Mouse (Mus musculus): Measurements from ENCODE around the gene Neurl3.

The Neurl3 gene

DNA sequence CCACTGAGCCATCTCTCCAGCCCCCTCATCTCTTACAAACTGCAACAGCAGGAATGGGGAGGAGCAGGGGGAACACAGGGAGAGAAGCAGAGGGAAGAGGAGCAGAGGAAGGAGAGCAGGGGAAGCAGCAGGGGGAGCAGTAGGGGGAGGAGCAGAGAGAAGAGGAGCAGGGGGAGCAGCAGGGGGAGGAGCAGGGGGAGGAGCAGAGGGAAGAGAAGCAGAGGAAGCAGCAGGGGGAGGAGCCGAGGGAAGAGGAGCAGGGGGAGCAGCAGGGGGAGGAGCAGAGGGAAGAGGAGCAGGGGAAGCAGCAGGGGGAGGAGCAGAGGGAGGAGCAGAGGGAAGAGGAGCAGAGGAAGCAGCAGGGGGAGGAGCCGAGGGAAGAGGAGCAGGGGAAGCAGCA lies 15.8 kb downstream of the Neurl3 start:
- no peak for DNase-seq (ENCODE audit: low spot score in 2 of 2)

- DNase-seq (ENCODE audit: low spot score in 2 of 2) = no peak
Observed at GRCm38 (mm10) chr1:36257276-36257675, 17.2 kb downstream of the Neurl3 start.

DNA sequence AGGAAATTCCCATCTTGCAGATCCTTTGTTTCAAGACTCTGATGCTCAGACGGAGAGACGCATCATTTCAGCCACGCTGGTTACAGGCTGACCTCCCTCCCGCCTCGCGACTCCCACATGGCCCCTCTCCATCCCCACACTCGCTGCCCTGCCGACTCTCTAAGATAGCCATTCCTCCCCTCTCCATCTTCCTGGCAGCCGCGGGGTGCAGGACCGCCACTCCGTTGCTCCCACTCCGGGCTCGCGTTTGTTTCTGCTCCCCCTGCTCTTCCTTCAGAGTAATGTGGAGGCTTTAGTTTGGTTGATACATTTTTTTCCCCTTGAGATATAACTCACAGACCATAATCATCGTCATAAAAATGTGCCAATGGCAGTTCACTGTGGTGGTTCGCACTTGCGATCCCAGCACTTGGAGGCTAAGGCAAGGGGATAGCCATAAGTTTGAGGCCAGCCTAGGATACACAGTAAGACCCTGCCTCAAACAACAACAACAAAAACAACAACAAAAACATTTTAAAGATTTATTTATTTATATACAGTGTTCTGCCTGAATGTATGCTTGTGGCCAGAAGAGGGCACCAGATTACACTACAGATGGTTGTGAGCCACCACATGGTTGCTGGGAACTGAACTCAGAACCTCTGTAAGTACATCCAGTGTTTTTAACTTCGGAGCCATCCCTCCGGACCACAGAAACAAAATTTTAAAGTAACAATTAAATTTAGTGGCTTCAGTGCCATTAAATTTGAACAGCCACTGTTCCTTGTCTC lies 18.4 kb downstream of the Neurl3 start:
- no peak for DNase-seq (ENCODE audit: low spot score in 2 of 2)

GRCm38 (mm10) chr1:36254635-36255360 lies 19.7 kb downstream of the Neurl3 start:
- peak in 1 of 2 experiments; percentile 40 for DNase-seq (ENCODE audit: low spot score in 2 of 2)

GRCm38 (mm10) chr1:36252791-36253190 lies 21.7 kb downstream of the Neurl3 start:
- DNase-seq (ENCODE audit: low spot score in 2 of 2) = peak; percentile 80 to 88

- DNase-seq (ENCODE audit: low spot score in 2 of 2) = no peak
Observed at GRCm38 (mm10) chr1:36251426-36251825, 23.1 kb downstream of the Neurl3 start.

DNA sequence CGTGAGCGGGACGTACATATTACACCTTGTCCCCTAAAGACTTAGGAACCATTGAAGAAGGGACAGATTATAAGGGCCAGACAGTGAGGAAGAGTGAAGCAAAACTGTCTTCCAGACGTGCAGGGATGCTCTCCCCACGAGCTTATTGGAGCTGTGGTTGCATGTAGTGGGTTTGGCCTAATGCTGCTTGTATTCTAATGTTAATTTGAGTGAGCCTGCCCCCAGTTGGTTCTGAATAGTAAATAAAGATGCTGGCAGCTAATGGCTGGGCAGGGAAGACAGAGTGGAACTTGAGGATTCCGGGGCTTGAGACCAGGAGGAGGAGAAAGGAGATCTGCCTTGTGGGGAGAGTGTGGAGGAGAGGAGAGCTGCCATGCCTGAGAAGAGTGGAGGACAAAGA lies 27.8 kb downstream of the Neurl3 start:
- DNase-seq (ENCODE audit: low spot score in 2 of 2) = no peak

DNA sequence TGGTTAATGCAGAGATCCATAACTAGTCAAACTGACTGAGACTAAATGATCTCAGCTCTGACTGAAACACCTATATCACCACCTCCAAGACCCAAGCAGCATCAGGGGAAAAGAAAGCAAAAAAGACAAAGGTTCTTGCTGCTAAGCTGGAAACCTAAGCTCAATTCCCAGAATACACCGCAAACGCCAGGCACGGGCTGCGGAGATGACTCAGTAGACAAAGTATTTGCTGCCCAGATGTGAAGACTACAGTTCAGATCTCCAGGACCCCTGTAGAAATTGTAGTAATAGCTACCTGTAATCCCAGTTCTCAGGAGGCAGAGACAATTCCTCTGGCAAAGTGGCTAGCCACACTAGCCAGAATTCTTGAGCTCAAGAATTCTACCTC lies 29.7 kb downstream of the Neurl3 start:
- no peak for DNase-seq (ENCODE audit: low spot score in 2 of 2)

GRCm38 (mm10) chr1:36244058-36244827 lies 30.2 kb downstream of the Neurl3 start, which contains the start of gene Uggt1:
Gene Uggt1 (minus strand): TSS chr1:36244720.
- DNase-seq (ENCODE audit: low spot score in 2 of 2) = peak; percentile 96 to 97

GRCm38 (mm10) chr1:36243447-36244057 lies 30.9 kb downstream of the Neurl3 start:
- no peak for DNase-seq (ENCODE audit: low spot score in 2 of 2)

GRCm38 (mm10) chr1:36241903-36242429 lies 32.5 kb downstream of the Neurl3 start:
- no peak for DNase-seq (ENCODE audit: low spot score in 2 of 2)

GRCm38 (mm10) chr1:36240176-36240575 lies 34.3 kb downstream of the Neurl3 start:
- DNase-seq (ENCODE audit: low spot score in 2 of 2) = no peak

DNA sequence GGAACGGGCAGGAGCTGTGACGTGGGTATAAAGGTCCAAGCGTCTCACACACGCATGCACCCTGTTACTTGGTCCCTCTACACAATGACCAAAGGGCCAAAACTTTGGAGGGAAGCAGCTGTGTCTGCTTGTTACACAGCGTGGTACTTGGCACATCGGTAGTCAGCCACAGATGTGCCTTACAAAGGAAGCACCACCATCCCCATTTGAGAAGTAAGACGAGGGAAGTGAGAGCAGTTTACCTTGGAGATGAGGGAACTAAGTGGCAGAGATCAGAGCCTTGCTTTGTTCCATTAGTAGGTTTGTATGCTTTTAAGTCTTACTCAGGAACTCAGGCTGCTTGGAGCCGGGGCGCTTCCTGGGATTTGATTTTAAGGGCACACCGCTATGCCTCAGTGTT lies 35.1 kb downstream of the Neurl3 start:
- DNase-seq (ENCODE audit: low spot score in 2 of 2) = no peak

GRCm38 (mm10) chr1:36235855-36236254 lies 38.6 kb downstream of the Neurl3 start:
- DNase-seq (ENCODE audit: low spot score in 2 of 2) = no peak

DNA sequence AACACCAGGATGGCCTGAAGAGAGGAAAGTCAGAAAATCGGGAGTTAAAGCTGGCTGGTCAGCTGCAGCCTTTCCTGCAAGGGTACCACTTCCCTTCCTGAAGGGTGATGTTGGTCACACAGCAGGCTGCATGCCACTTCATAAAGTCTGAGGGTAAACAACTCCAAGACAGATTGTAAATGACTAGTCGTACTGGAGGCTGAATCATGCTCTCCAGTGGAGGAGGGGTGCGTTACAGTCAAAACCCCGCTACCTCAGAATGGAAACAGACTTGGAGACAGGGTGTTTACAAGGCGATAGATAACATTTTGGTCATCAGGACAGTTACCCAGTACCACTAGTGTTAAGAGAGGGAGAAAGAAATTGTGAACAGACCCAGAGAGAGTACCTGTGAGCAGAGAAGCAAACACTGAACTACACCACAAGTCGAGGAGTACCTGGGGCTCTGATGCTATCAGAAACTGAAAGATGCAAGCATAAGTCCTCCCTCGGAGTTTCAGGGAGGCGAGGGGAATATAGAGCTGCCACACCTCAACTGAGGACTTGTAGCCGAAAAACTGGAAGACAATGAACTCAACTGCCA lies 39.3 kb downstream of the Neurl3 start:
- DNase-seq (ENCODE audit: low spot score in 2 of 2) = no peak

DNA sequence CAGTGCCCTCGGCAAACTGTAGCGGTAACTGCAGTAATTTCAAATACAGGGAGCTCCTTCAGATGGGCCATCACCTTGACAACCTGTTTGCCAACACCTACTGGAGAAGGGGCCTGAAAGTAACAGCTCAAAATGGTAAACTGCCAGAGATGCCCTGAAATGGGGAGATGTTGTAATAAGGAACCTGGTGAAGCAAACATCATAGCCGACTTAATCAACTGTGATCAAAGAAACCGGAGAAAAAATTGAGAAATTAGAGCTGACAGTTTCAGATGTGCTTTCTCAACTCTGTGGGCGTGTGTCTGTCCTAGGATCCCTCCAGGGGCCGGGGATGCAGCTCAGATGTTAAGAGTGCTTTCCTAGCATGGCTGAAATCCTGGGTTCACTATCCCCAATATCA lies 41.3 kb downstream of the Neurl3 start:
- no peak for DNase-seq (ENCODE audit: low spot score in 2 of 2)

DNA sequence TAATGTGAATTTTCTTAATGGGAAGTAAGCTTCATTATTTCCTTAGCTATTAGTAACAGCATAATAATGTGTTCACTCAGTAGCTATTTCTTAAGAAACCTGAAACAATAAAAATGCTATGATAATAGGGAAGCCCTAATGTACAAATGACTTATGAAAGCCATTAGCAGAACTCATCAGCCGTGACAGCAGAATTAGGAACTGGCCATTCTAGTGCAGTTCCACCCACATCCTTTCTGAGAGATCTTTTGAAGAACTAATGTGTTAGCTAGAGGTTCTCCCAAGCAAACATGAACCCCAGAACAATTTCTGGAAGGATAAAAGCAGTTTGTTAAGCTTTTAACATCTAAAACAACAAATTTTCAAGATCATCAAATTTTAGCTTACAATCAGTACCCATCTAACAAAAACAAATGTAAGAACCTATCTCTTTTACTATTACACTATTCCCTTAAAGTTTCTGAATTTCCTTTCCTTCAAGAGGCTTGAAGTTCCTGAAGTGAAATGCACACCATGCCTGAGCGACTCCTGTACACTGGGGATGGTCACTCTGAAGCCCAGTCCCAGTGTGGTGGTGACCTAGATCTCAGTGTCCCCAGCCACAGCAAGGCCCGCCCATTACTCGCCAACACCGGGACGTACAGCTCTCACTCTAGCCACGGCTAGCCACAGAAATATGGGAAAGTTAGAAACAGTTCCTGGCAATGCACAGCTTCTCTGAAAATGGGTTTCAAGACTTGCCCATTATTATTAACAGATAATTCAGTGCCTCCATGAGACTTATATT lies 43.4 kb downstream of the Neurl3 start:
- no peak for DNase-seq (ENCODE audit: low spot score in 2 of 2)

- DNase-seq (ENCODE audit: low spot score in 2 of 2) = no peak
Observed at GRCm38 (mm10) chr1:36228461-36228860, 46.0 kb downstream of the Neurl3 start.

- DNase-seq (ENCODE audit: low spot score in 2 of 2) = no peak
Observed at GRCm38 (mm10) chr1:36224648-36225047, 49.8 kb downstream of the Neurl3 start.

All from right cerebral cortex, postnatal 10 days (tissue).